Mouse (Mus musculus): ENCODE results near the gene Rfc2. TPM values are rescaled to one million over a fixed set of nuclear protein-coding genes. Genes with fewer than 3 reads are reported as not detected.

Rfc2 gene
- polyA plus RNA-seq, 1 experiment from 2014 or later = 81.5 TPM

- no peaks in the 10 kb centered on the region for H3K27me3 ChIP-seq (ENCODE audit: control insufficient read depth, insufficient read depth, low read length)
- no peak for TF ChIP-seq EP300 (optimal IDR thresholded peaks at IDR 0.05)
- TF ChIP-seq CTCF (IDR thresholded peaks at IDR 0.05; ENCODE audit: low read depth) = no peak
- 77% methylated on average over 8 of the region's 8 CpGs for WGBS
- H3K9me3 ChIP-seq (ENCODE audit: control insufficient read depth, low read length) = no peaks in the 10 kb centered on the region
- ATAC-seq (ENCODE audit: low FRiP score, low TSS enrichment) (no peak), DNase-seq (ENCODE audit: low spot score) (no peak)
- peaks cover 12% of the 10 kb centered on the region for H3K36me3 ChIP-seq (ENCODE audit: control insufficient read depth, insufficient read depth, low read length)
- no peak overlapping the region for H3K4me3 ChIP-seq (ENCODE audit: low read depth, low read length)
- H3K4me1 ChIP-seq (replicated peaks; ENCODE audit: control insufficient read depth, insufficient read depth) = no peaks in the 10 kb centered on the region
- H3K4me2 ChIP-seq (replicated peaks; ENCODE audit: low read depth) = no peak overlapping the region
- no peak overlapping the region for H3K9ac ChIP-seq (ENCODE audit: low read length)
- no peak overlapping the region for H3K27ac ChIP-seq (replicated peaks)
Observed at GRCm38 (mm10) chr5:134615380-134615779, 34.2 kb downstream of the Rfc2 start.

GRCm38 (mm10) chr5:134615780-134616179 is 34.6 kb downstream of the Rfc2 start:
- peaks cover 16% of the 10 kb centered on the region for H3K36me3 ChIP-seq (ENCODE audit: control insufficient read depth, insufficient read depth, low read length)
- WGBS = 69% methylated on average over 4 of the region's 4 CpGs
- H3K27me3 ChIP-seq (ENCODE audit: control insufficient read depth, insufficient read depth, low read length) = no peaks in the 10 kb centered on the region
- DNase-seq (ENCODE audit: low spot score) (no peak), ATAC-seq (ENCODE audit: low FRiP score, low TSS enrichment) (no peak)
- no peaks in the 10 kb centered on the region for H3K9me3 ChIP-seq (ENCODE audit: control insufficient read depth, low read length)
- no peak overlapping the region for H3K4me3 ChIP-seq (ENCODE audit: low read depth, low read length)
- no peak overlapping the region for H3K4me2 ChIP-seq (replicated peaks; ENCODE audit: low read depth)
- no peak overlapping the region for H3K27ac ChIP-seq (replicated peaks)
- no peak overlapping the region for H3K9ac ChIP-seq (ENCODE audit: low read length)
- no peak for TF ChIP-seq EP300 (optimal IDR thresholded peaks at IDR 0.05)
- TF ChIP-seq CTCF (IDR thresholded peaks at IDR 0.05; ENCODE audit: low read depth) = no peak
- no peaks in the 10 kb centered on the region for H3K4me1 ChIP-seq (replicated peaks; ENCODE audit: control insufficient read depth, insufficient read depth)

- Histone ChIP-seq H3K4me3 (ENCODE audit: low read depth, low read length) (no peak overlapping the region), H3K4me1 (replicated peaks; ENCODE audit: control insufficient read depth, insufficient read depth) (no peaks in the 10 kb centered on the region), H3K4me2 (replicated peaks; ENCODE audit: low read depth) (no peak overlapping the region), H3K9me3 (ENCODE audit: control insufficient read depth, low read length) (no peaks in the 10 kb centered on the region), H3K27me3 (ENCODE audit: control insufficient read depth, insufficient read depth, low read length) (no peaks in the 10 kb centered on the region), H3K27ac (replicated peaks) (no peak overlapping the region), H3K9ac (ENCODE audit: low read length) (no peak overlapping the region), H3K36me3 (ENCODE audit: control insufficient read depth, insufficient read depth, low read length) (peaks cover 26% of the 10 kb centered on the region)
- ATAC-seq (ENCODE audit: low FRiP score, low TSS enrichment) (peak; percentile 41), DNase-seq (ENCODE audit: low spot score) (peak; percentile 77)
- WGBS = 70% methylated on average over 3 of the region's 3 CpGs
- TF ChIP-seq EP300 (optimal IDR thresholded peaks at IDR 0.05) = no peak
- peak; percentile 93 for TF ChIP-seq CTCF (IDR thresholded peaks at IDR 0.05; ENCODE audit: low read depth)
Observed at GRCm38 (mm10) chr5:134617071-134617470, 35.9 kb downstream of the Rfc2 start.

GRCm38 (mm10) chr5:134620457-134620856 is 39.3 kb downstream of the Rfc2 start:
- no peak overlapping the region for H3K4me3 ChIP-seq (ENCODE audit: low read depth, low read length)
- no peaks in the 10 kb centered on the region for H3K4me1 ChIP-seq (replicated peaks; ENCODE audit: control insufficient read depth, insufficient read depth)

GRCm38 (mm10) chr5:134621099-134621640 is 40.0 kb downstream of the Rfc2 start:
- Histone ChIP-seq H3K4me1 (replicated peaks; ENCODE audit: control insufficient read depth, insufficient read depth) (no peaks in the 10 kb centered on the region), H3K27me3 (ENCODE audit: control insufficient read depth, insufficient read depth, low read length) (no peaks in the 10 kb centered on the region), H3K27ac (replicated peaks) (no peak overlapping the region), H3K9ac (ENCODE audit: low read length) (no peak overlapping the region), H3K36me3 (ENCODE audit: control insufficient read depth, insufficient read depth, low read length) (peaks cover 49% of the 10 kb centered on the region), H3K4me3 (ENCODE audit: low read depth, low read length) (no peak overlapping the region), H3K9me3 (ENCODE audit: control insufficient read depth, low read length) (no peaks in the 10 kb centered on the region), H3K4me2 (replicated peaks; ENCODE audit: low read depth) (no peak overlapping the region)
- DNase-seq (ENCODE audit: low spot score) (no peak), ATAC-seq (ENCODE audit: low FRiP score, low TSS enrichment) (no peak)
- no peak for TF ChIP-seq CTCF (IDR thresholded peaks at IDR 0.05; ENCODE audit: low read depth)
- TF ChIP-seq EP300 (optimal IDR thresholded peaks at IDR 0.05) = no peak
- WGBS = 86% methylated on average over 16 of the region's 16 CpGs

More at GRCm38 (mm10) chr5:134620457-134620856, 39.3 kb downstream of the Rfc2 start:
- no peak for ATAC-seq (ENCODE audit: low FRiP score, low TSS enrichment)
- H3K9me3 ChIP-seq (ENCODE audit: control insufficient read depth, low read length) = no peaks in the 10 kb centered on the region
- no peak overlapping the region for H3K9ac ChIP-seq (ENCODE audit: low read length)
- no peak for DNase-seq (ENCODE audit: low spot score)
- no peaks in the 10 kb centered on the region for H3K27me3 ChIP-seq (ENCODE audit: control insufficient read depth, insufficient read depth, low read length)
- TF ChIP-seq EP300 (optimal IDR thresholded peaks at IDR 0.05) (no peak), CTCF (IDR thresholded peaks at IDR 0.05; ENCODE audit: low read depth) (no peak)
- H3K36me3 ChIP-seq (ENCODE audit: control insufficient read depth, insufficient read depth, low read length) = peaks cover 44% of the 10 kb centered on the region
- H3K27ac ChIP-seq (replicated peaks) = no peak overlapping the region
- no peak overlapping the region for H3K4me2 ChIP-seq (replicated peaks; ENCODE audit: low read depth)
- WGBS = 89% methylated on average over 9 of the region's 9 CpGs

GRCm38 (mm10) chr5:134622069-134622468 is 40.9 kb downstream of the Rfc2 start:
- Histone ChIP-seq H3K9ac (ENCODE audit: low read length) (no peak overlapping the region), H3K27me3 (ENCODE audit: control insufficient read depth, insufficient read depth, low read length) (no peaks in the 10 kb centered on the region), H3K36me3 (ENCODE audit: control insufficient read depth, insufficient read depth, low read length) (peaks cover 49% of the 10 kb centered on the region), H3K4me2 (replicated peaks; ENCODE audit: low read depth) (no peak overlapping the region), H3K4me3 (ENCODE audit: low read depth, low read length) (no peak overlapping the region), H3K9me3 (ENCODE audit: control insufficient read depth, low read length) (no peaks in the 10 kb centered on the region), H3K4me1 (replicated peaks; ENCODE audit: control insufficient read depth, insufficient read depth) (no peaks in the 10 kb centered on the region), H3K27ac (replicated peaks) (no peak overlapping the region)
- no peak for TF ChIP-seq EP300 (optimal IDR thresholded peaks at IDR 0.05)
- no peak for TF ChIP-seq CTCF (IDR thresholded peaks at IDR 0.05; ENCODE audit: low read depth)
- 54% methylated on average over 2 of the region's 2 CpGs for WGBS
- DNase-seq (ENCODE audit: low spot score) (no peak), ATAC-seq (ENCODE audit: low FRiP score, low TSS enrichment) (no peak)

Data from stomach, postnatal 0 days (tissue).